Mouse (Mus musculus) cortical plate, adult 2 months (tissue): ENCODE measurements around the gene Eml3. TPM values are rescaled to one million over a fixed set of nuclear protein-coding genes. Genes with fewer than 3 reads are reported as not detected.

Experiments
- H3K27ac ChIP-seq: fragments of 200-500 bp; 2 replicates; pipeline ENCODE4 v1.5.1; 2012; ENCODE audit warnings: low read length, control low read depth, inconsistent platforms; ENCODE audit not compliant: insufficient read depth
- H3K4me1 ChIP-seq: fragments of 200-500 bp; 2 replicates; pipeline ENCODE4 v1.6.1; 2011; ENCODE audit warnings: low read length; ENCODE audit not compliant: control insufficient read depth, insufficient read depth
- H3K4me3 ChIP-seq: fragments of 200-500 bp; 2 replicates; pipeline ENCODE4 v1.5.1; 2011; ENCODE audit warnings: mild to moderate bottlenecking, low read length, control low read depth; ENCODE audit not compliant: insufficient read depth
- CTCF ChIP-seq: fragments of 200-500 bp; IDR thresholded peaks from 2 replicates; pipeline ENCODE4 v1.5.1; 2011; ENCODE audit warnings: mild to moderate bottlenecking, control low read depth, low read length; ENCODE audit not compliant: insufficient read depth; ENCODE audit errors: extremely low read depth
- POLR2A ChIP-seq: fragments of 200-500 bp; IDR thresholded peaks from 2 replicates; pipeline ENCODE4 v1.6.1; 2011; ENCODE audit warnings: mild to moderate bottlenecking, low read length, control low read depth; ENCODE audit not compliant: insufficient read depth; ENCODE audit errors: extremely low read depth
- polyA plus RNA-seq: library from polyadenylated mRNA; depleted of rRNA; stranded (reverse); fragments of >200 nt; gene quantifications from 2 replicates; pipeline ENCODE4 v1.2.3, GENCODE M21; 2012; rRNA removed

Gene Eml3
- polyA plus RNA-seq, 1 experiment, result 12.8 TPM

- Histone ChIP-seq H3K27ac (no peak overlapping the region), H3K4me1 (peaks cover 6% of the 10 kb centered on the region), H3K4me3 (no peak overlapping the region)
- TF ChIP-seq POLR2A, result no peak
- TF ChIP-seq CTCF, result no peak
Observed at GRCm38 (mm10) chr19:8984255-8984868, 55.0 kb downstream of the Eml3 start.

GRCm38 (mm10) chr19:8985891-8986290 lies 56.5 kb downstream of the Eml3 start:
- Histone ChIP-seq H3K27ac (no peak overlapping the region), H3K4me1 (peaks cover 8% of the 10 kb centered on the region), H3K4me3 (no peak overlapping the region)
- TF ChIP-seq CTCF (no peak), POLR2A (no peak)

DNA sequence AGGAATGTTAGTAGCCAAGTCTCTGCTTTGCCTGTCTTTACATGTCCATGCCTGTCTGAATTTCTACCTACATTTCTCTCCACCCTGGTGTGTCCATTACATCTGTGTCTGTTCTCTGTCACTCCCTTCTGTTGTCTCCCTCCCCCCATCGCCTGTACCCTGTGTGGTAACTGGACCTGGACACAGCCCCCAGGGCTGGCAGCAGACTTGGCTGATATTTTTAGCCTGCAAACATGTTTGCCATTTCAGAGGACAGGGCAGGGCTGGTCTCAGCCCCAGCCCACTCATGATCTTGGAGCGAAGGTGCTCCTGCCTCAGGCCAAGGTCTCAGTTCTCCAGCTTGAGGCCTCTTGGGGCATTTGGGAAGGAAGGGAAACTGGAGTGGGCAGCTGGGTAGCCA lies 58.5 kb downstream of the Eml3 start:
- TF ChIP-seq CTCF (no peak), POLR2A (no peak)

GRCm38 (mm10) chr19:8988346-8989065 lies 59.2 kb downstream of the Eml3 start:
- no peak overlapping the region for H3K27ac ChIP-seq
- peaks cover 8% of the 10 kb centered on the region for H3K4me1 ChIP-seq
- TF ChIP-seq CTCF, result no peak
- TF ChIP-seq POLR2A, result no peak
- H3K4me3 ChIP-seq, result peak overlapping the region; percentile 48; the same call in 1 of the 2 replicates

More for the DNA sequence above, 58.5 kb downstream of the Eml3 start:
- Histone ChIP-seq H3K4me3 (no peak overlapping the region), H3K27ac (no peak overlapping the region), H3K4me1 (peaks cover 8% of the 10 kb centered on the region)

GRCm38 (mm10) chr19:8989066-8989566 lies 59.8 kb downstream of the Eml3 start, which contains the start of gene Ahnak:
TSS of gene Ahnak (plus strand) at chr19:8989284.
- no peak for TF ChIP-seq POLR2A
- no peak for TF ChIP-seq CTCF
- peak within 1 kb of the TSS; percentile 48 for H3K4me3 ChIP-seq
- H3K27ac ChIP-seq, result no peak within 1 kb of the TSS
- H3K4me1 ChIP-seq, result peaks cover 8% of the 10 kb centered on the region

DNA sequence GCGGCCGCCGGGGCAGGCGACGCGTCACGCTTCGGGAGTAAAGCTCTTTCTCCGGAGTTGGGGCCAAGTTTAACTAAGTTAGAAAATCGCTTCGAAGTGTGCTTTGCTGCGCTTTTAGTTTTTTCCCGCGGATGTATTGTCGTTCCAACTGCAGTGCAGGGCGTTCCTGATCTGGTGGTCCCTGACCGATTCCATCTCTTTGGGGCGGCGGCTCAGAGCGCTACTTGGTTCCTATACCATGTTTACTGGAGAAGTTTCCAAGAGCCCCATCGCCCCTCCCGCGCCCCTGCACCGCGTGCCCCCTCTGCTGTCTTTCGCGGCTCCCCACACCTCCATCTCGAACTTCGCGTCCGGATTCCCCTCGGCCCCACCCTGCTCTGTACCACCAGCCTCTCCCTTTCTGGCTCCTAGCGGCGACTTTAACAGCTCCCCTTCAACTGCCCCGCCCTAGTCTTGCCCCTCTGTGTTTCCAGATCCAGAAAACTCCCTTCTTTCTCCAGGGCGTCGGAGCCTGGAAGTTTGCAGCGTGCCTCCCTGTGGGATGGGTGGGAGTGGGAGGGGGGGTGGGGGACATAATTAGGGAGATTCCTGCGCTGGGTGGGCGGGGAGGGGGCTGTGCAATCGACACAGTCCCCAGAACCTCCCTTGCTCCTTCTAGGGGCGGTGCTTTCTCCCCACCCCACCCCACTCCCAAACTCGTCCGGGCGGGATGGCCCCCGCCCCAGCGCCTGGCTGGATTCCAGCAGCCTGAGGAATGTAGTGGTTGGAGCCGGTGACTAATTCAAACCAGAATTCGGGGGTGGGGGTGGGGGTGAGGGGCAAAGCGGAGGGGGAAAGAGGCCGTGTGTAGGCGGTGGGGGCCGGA lies 60.4 kb downstream of the Eml3 start:
- Histone ChIP-seq H3K4me1 (peaks cover 4% of the 10 kb centered on the region; the same call in 1 of the 2 replicates), H3K27ac (peak overlapping the region; percentile 94; the same call in 1 of the 2 replicates), H3K4me3 (peak overlapping the region; percentile 48)
- TF ChIP-seq POLR2A (no peak), CTCF (no peak)

DNA sequence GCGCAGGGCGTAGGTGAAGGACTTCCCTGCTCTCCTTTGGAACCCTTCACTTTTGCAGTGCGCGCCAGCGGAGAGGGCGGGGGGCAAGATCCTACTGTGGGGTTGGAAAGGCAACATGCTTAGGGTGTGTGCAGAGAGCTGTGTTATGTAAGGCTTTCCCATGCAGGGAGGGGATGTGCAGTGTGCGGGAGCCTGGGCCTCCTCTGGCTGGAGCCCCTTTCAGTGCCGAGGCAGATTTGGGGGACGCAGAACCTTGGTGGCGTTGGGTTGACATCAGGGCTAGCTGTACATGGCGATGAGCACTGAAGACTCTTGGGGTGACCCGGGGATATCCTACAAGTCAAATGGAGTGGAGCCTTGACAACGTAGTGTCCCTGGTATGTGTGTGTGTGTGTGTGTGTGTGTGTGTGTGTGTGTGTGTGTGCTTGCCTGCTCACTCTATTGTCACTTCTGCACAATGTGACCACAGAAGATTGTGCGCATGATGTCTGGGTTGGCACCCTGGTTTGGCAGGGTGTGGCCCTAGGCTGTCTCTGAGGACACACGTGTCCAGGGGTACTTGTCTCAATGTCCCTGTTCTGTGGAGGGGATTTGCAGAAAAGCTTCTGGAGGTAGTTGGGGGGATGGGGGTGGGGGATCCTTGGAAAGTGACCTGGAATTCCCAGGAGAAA lies 61.2 kb downstream of the Eml3 start:
- Histone ChIP-seq H3K4me3 (peak overlapping the region; percentile 48), H3K4me1 (0 out of 2 replicates have a peak, but pooled peaks cover 2% of the 10 kb centered on the region), H3K27ac (peak overlapping the region; percentile 94)
- TF ChIP-seq POLR2A (no peak), CTCF (no peak)

Other genes with a start within 250 kb of the Eml3 start
- 200 TPM in 2 replicates for gene Slc3a2, start 206.2 kb upstream of the Eml3 start, polyA plus RNA-seq
- 50.2 and 51.3 TPM in 2 replicates for gene Wdr74, start 193.7 kb upstream of the Eml3 start, polyA plus RNA-seq
- 0.59 TPM in 1 of 2 replicates, not detected in the other for gene 1700092M07Rik, start 188.8 kb upstream of the Eml3 start, polyA plus RNA-seq
- gene Stx5a, start 188.1 kb upstream of the Eml3 start, polyA plus RNA-seq, result 106 and 109 TPM in 2 replicates
- 121 and 127 TPM in 2 replicates for gene Nxf1, start 172.5 kb upstream of the Eml3 start, polyA plus RNA-seq
- 134 and 142 TPM in 2 replicates for gene Tmem223, start 158.6 kb upstream of the Eml3 start, polyA plus RNA-seq
- gene Tmem179b, start 155.1 kb upstream of the Eml3 start, polyA plus RNA-seq, result 18.7 and 18.8 TPM in 2 replicates
- 15.1 and 15.5 TPM in 2 replicates for gene Taf6l, start 143.1 kb upstream of the Eml3 start, polyA plus RNA-seq
- 177 and 184 TPM in 2 replicates for gene Polr2g, start 131.0 kb upstream of the Eml3 start, polyA plus RNA-seq
- gene Zbtb3, start 127.0 kb upstream of the Eml3 start, polyA plus RNA-seq, result 4.0 TPM in 2 replicates
- gene Ttc9c, start 110.2 kb upstream of the Eml3 start, polyA plus RNA-seq, result 29.0 and 29.5 TPM in 2 replicates
- 78.5 and 85.1 TPM in 2 replicates for gene Hnrnpul2, start 109.5 kb upstream of the Eml3 start, polyA plus RNA-seq
- not detected in 2 replicates for gene AC129217.1, start 99.8 kb upstream of the Eml3 start, polyA plus RNA-seq
- gene Bscl2, start 92.1 kb upstream of the Eml3 start, polyA plus RNA-seq, result 135 and 137 TPM in 2 replicates
- 275 and 293 TPM in 2 replicates for gene Gng3, start 90.4 kb upstream of the Eml3 start, polyA plus RNA-seq
- gene Lrrn4cl, start 78.8 kb upstream of the Eml3 start, polyA plus RNA-seq, result 1.0 and 1.3 TPM in 2 replicates
- 108 and 118 TPM in 2 replicates for gene Ubxn1, start 58.1 kb upstream of the Eml3 start, polyA plus RNA-seq
- 70.1 and 77.2 TPM in 2 replicates for gene Uqcc3, start 48.6 kb upstream of the Eml3 start, polyA plus RNA-seq
- 3.4 and 4.2 TPM in 2 replicates for gene Lbhd1, start 45.8 kb upstream of the Eml3 start, polyA plus RNA-seq
- gene Gm49403, start 45.6 kb upstream of the Eml3 start, polyA plus RNA-seq, result not detected in 2 replicates
- gene 1810009A15Rik, start 40.7 kb upstream of the Eml3 start, polyA plus RNA-seq, result 40.1 and 41.3 TPM in 2 replicates
- gene Gm49416, start 40.6 kb upstream of the Eml3 start, polyA plus RNA-seq, result not detected in 2 replicates
- 16.1 and 16.7 TPM in 2 replicates for gene Ints5, start 36.5 kb upstream of the Eml3 start, polyA plus RNA-seq
- gene Ganab, start 31.5 kb upstream of the Eml3 start, polyA plus RNA-seq, result 87.5 and 89.8 TPM in 2 replicates
- gene B3gat3, start 9.2 kb upstream of the Eml3 start, polyA plus RNA-seq, result 222 and 224 TPM in 2 replicates
- gene Rom1, start 196 bp upstream of the Eml3 start, polyA plus RNA-seq, result 8.0 and 9.2 TPM in 2 replicates
- gene Mta2, start 12.3 kb downstream of the Eml3 start, polyA plus RNA-seq, result 24.6 and 25.2 TPM in 2 replicates
- 20.0 and 22.8 TPM in 2 replicates for gene Tut1, start 24.3 kb downstream of the Eml3 start, polyA plus RNA-seq
- gene Eef1g, start 37.5 kb downstream of the Eml3 start, polyA plus RNA-seq, result 286 and 289 TPM in 2 replicates
- 6.7 and 7.7 TPM in 2 replicates for gene Ahnak, start 59.7 kb downstream of the Eml3 start, polyA plus RNA-seq
- not detected in 2 replicates for gene Scgb1a1, start 158.4 kb downstream of the Eml3 start, polyA plus RNA-seq
- 79.3 and 81.3 TPM in 2 replicates for gene Asrgl1, start 206.1 kb downstream of the Eml3 start, polyA plus RNA-seq